Mouse (Mus musculus): ENCODE data around the gene Gm20721.
"Not testable (repeated sequence)": the region's sequence is repeated elsewhere in the genome, so short reads cannot be mapped to it uniquely, and the experiment has no call there.

DNA sequence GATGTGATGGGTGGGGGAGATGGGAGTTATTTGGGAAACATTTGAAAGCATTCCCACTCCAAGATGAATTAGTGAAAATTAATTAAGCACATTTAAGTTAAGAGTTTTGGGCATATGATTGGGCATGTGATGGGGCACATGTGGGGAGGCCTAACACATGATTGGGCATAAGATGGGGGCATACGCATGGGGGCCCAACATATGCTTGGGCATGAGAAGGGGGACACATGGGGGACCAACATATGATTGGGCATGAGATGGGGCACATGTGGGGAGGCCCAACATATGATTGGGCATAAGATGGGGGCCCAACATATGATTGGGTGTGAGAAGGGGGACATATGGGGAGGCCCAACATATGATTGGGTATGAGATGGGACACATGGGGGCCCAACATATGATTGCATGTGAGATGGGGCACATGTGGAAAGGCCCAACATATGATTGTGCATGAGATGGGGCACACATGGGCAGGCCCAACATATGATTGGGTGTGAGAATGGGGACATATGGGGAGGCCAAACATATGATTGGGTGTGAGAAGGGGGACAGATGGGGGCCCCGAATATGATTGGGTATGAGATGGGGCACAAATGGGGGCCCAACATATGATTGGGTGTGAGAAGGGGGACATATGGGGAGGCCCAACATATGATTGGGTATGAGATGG, 622 bp upstream of the Gm20721 start:
- TF ChIP-seq GATA1, TAL1 (IDR thresholded peaks at IDR 0.05; ENCODE audit: low read length): not testable (repeated sequence)
